Mouse (Mus musculus) liver, embryonic 14.5 days (tissue): ENCODE results near the gene Oxct2b.

Experiments
- CTCF ChIP-seq: IDR thresholded peaks from 2 replicates; pipeline ENCODE4 v1.5.1; 2016; ENCODE audit warnings: antibody characterized with exemption, low read depth, control low read depth
- EP300 ChIP-seq: IDR thresholded peaks from 2 replicates; pipeline ENCODE4 v1.6.1; 2016; ENCODE audit warnings: antibody characterized with exemption, low read depth

DNA sequence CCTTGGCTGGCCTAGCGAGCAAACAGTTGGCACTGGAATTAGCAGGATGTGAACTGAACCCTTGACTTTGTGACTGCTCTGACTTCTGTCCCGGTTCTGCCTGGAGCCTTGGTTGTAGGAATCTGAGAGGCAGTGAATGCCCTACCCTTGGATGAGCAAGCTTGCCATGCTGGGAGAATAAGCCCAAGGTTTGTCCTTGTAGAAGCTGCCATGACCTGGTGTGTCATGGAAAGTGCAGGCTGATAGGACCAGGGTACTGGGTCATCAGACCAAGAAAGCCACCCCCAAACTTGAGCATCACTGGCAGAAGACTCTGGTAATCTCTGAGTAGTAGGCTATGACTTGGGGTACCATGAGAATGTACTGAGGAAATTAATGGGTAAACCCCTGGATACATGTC is 5.2 kb downstream of the Oxct2b start:
- TF ChIP-seq CTCF, result no peak
- TF ChIP-seq EP300, result no peak
